Mouse (Mus musculus) bone marrow, adult 2 months (tissue): ENCODE measurements at regions not wholly inside any gene's neighbourhood (a gene's known extent, or its start where the extent isn't known, plus 50 kb on each side); places are given as distances from the start of the nearest gene placed in this dataset.

ENCODE experiments used
- CTCF ChIP-seq: fragments of 200-500 bp; IDR thresholded peaks from 2 replicates; pipeline ENCODE4 v1.5.1; 2011; ENCODE audit warnings: low read length, control low read depth; ENCODE audit not compliant: control insufficient read depth, insufficient read depth
- POLR2A ChIP-seq: fragments of 200-500 bp; IDR thresholded peaks from 2 replicates; pipeline ENCODE4 v1.6.1; 2011; ENCODE audit warnings: low read depth, mild to moderate bottlenecking, control low read depth, low read length, borderline replicate concordance; ENCODE audit not compliant: control insufficient read depth

GRCm38 (mm10) chr7:111226026-111226656 is 143.3 kb upstream of the Eif4g2 start:
- no peak for TF ChIP-seq CTCF
- TF ChIP-seq POLR2A, result no peak
